Mouse (Mus musculus): ENCODE results near the gene Mettl21a. TPM values are rescaled to one million over a fixed set of nuclear protein-coding genes. Genes with fewer than 3 reads are reported as not detected.
A peak's percentile ranks its signal among the peaks of the same experiment; 100 is the strongest.
"Not testable (repeated sequence)": the region's sequence is repeated elsewhere in the genome, so short reads cannot be mapped to it uniquely, and the experiment has no call there.

Mettl21a gene
- 27.9 and 29.3 TPM in 2 replicates for polyA plus RNA-seq (2011; ENCODE audit: insufficient read length, low read depth, missing spikeins)

GRCm38 (mm10) chr1:64616881-64617714, at the start of gene Mettl21a:
Gene Mettl21a, minus strand, starts transcription at chr1:64617242.
- peak within 1 kb of the TSS; percentile 78 for H3K4me3 ChIP-seq (ENCODE audit: insufficient read depth, low read length)
- no peak for TF ChIP-seq CTCF (IDR thresholded peaks at IDR 0.05; ENCODE audit: borderline replicate concordance, insufficient read depth, low read length)
- TF ChIP-seq POLR2A (IDR thresholded peaks at IDR 0.05; ENCODE audit: low read depth, low read length), result peak; percentile 93
- peak within 1 kb of the TSS; percentile 90 for H3K27ac ChIP-seq (ENCODE audit: insufficient read depth, low read length)
- peaks cover 22% of the 10 kb centered on the region for H3K4me1 ChIP-seq (ENCODE audit: control insufficient read depth, insufficient read depth, low read length)

- Histone ChIP-seq H3K27ac (ENCODE audit: insufficient read depth, low read length) (no peak overlapping the region), H3K4me3 (ENCODE audit: insufficient read depth, low read length) (no peak overlapping the region), H3K4me1 (ENCODE audit: control insufficient read depth, insufficient read depth, low read length) (no peaks in the 10 kb centered on the region)
- TF ChIP-seq CTCF (IDR thresholded peaks at IDR 0.05; ENCODE audit: borderline replicate concordance, insufficient read depth, low read length), result no peak
- TF ChIP-seq POLR2A (IDR thresholded peaks at IDR 0.05; ENCODE audit: low read depth, low read length), result no peak
These were observed 41.8 kb upstream of the Mettl21a start for GRCm38 (mm10) chr1:64658876-64659275.

GRCm38 (mm10) chr1:64656423-64657129, 39.5 kb upstream of the Mettl21a start:
- no peaks in the 10 kb centered on the region for H3K4me1 ChIP-seq (ENCODE audit: control insufficient read depth, insufficient read depth, low read length)
- TF ChIP-seq CTCF (IDR thresholded peaks at IDR 0.05; ENCODE audit: borderline replicate concordance, insufficient read depth, low read length) (no peak), POLR2A (IDR thresholded peaks at IDR 0.05; ENCODE audit: low read depth, low read length) (no peak)
- H3K4me3 ChIP-seq (ENCODE audit: insufficient read depth, low read length), result no peak overlapping the region
- H3K27ac ChIP-seq (ENCODE audit: insufficient read depth, low read length), result no peak overlapping the region

- no peak overlapping the region for H3K27ac ChIP-seq (ENCODE audit: insufficient read depth, low read length)
These were observed 38.4 kb upstream of the Mettl21a start for GRCm38 (mm10) chr1:64655415-64655814.

GRCm38 (mm10) chr1:64653701-64654100, 36.7 kb upstream of the Mettl21a start:
- TF ChIP-seq CTCF (IDR thresholded peaks at IDR 0.05; ENCODE audit: borderline replicate concordance, insufficient read depth, low read length), result no peak
- no peak for TF ChIP-seq POLR2A (IDR thresholded peaks at IDR 0.05; ENCODE audit: low read depth, low read length)
- H3K4me1 ChIP-seq (ENCODE audit: control insufficient read depth, insufficient read depth, low read length), result peaks cover 7% of the 10 kb centered on the region

More at GRCm38 (mm10) chr1:64655415-64655814, 38.4 kb upstream of the Mettl21a start:
- TF ChIP-seq CTCF (IDR thresholded peaks at IDR 0.05; ENCODE audit: borderline replicate concordance, insufficient read depth, low read length), result no peak
- H3K4me1 ChIP-seq (ENCODE audit: control insufficient read depth, insufficient read depth, low read length), result no peaks in the 10 kb centered on the region
- H3K4me3 ChIP-seq (ENCODE audit: insufficient read depth, low read length), result no peak overlapping the region

GRCm38 (mm10) chr1:64649362-64650124, 32.5 kb upstream of the Mettl21a start:
- no peak for TF ChIP-seq CTCF (IDR thresholded peaks at IDR 0.05; ENCODE audit: borderline replicate concordance, insufficient read depth, low read length)
- TF ChIP-seq POLR2A (IDR thresholded peaks at IDR 0.05; ENCODE audit: low read depth, low read length), result peak; percentile 37; the same call in 1 of the 2 replicates
- Histone ChIP-seq H3K27ac (ENCODE audit: insufficient read depth, low read length) (peak overlapping the region; percentile 73), H3K4me3 (ENCODE audit: insufficient read depth, low read length) (no peak overlapping the region), H3K4me1 (ENCODE audit: control insufficient read depth, insufficient read depth, low read length) (peaks cover 7% of the 10 kb centered on the region)

More at GRCm38 (mm10) chr1:64653701-64654100, 36.7 kb upstream of the Mettl21a start:
- H3K27ac ChIP-seq (ENCODE audit: insufficient read depth, low read length), result no peak overlapping the region
- no peak overlapping the region for H3K4me3 ChIP-seq (ENCODE audit: insufficient read depth, low read length)

GRCm38 (mm10) chr1:64644513-64644912, 27.5 kb upstream of the Mettl21a start:
- peaks cover 3% of the 10 kb centered on the region for H3K4me1 ChIP-seq (ENCODE audit: control insufficient read depth, insufficient read depth, low read length)
- H3K4me3 ChIP-seq (ENCODE audit: insufficient read depth, low read length), result no peak overlapping the region
- H3K27ac ChIP-seq (ENCODE audit: insufficient read depth, low read length), result no peak overlapping the region
- TF ChIP-seq CTCF (IDR thresholded peaks at IDR 0.05; ENCODE audit: borderline replicate concordance, insufficient read depth, low read length), result no peak
- TF ChIP-seq POLR2A (IDR thresholded peaks at IDR 0.05; ENCODE audit: low read depth, low read length), result no peak

- not testable (repeated sequence) for H3K4me3 ChIP-seq (ENCODE audit: insufficient read depth, low read length); H3K27ac ChIP-seq (ENCODE audit: insufficient read depth, low read length); H3K4me1 ChIP-seq (ENCODE audit: control insufficient read depth, insufficient read depth, low read length)
These were observed 25.5 kb upstream of the Mettl21a start for GRCm38 (mm10) chr1:64642541-64642940.

GRCm38 (mm10) chr1:64641069-64641468, 24.0 kb upstream of the Mettl21a start:
- no peak overlapping the region for H3K27ac ChIP-seq (ENCODE audit: insufficient read depth, low read length)

More at GRCm38 (mm10) chr1:64641069-64641468, 24.0 kb upstream of the Mettl21a start:
- Histone ChIP-seq H3K4me1 (ENCODE audit: control insufficient read depth, insufficient read depth, low read length) (peaks cover 5% of the 10 kb centered on the region; the same call in 1 of the 2 replicates), H3K4me3 (ENCODE audit: insufficient read depth, low read length) (no peak overlapping the region)
- no peak for TF ChIP-seq CTCF (IDR thresholded peaks at IDR 0.05; ENCODE audit: borderline replicate concordance, insufficient read depth, low read length)
- TF ChIP-seq POLR2A (IDR thresholded peaks at IDR 0.05; ENCODE audit: low read depth, low read length), result no peak

Data from embryonic fibroblast, embryonic 13.5 days (primary cell).